Comparison of ENCODE assay signal across 9 mouse cellular contexts in genomic region chr5:122401303-122401640, GRCm38 (mm10). TPM values are rescaled to one million over a fixed set of nuclear protein-coding genes. Genes with fewer than 3 reads are reported as not detected.
DNase-seq lines count a peak whose midpoint lies in the region; ATAC-seq and TF ChIP-seq lines count a peak whose summit lies in the region.
"Had no signal": no experiment of that assay in that cellular context is flagged by ENCODE, and none has a peak within 500 bp of the region (broad histone marks: within the 10 kb centered on the region; RNA-seq: fewer than 3 reads in every experiment).

No protein-coding gene starts in this region.

- no peak for TF ChIP-seq POLR2A in thymus, adult 2 months (IDR thresholded peaks at IDR 0.05; ENCODE audit: control insufficient read depth, extremely low read depth, insufficient read depth, low read length, poor library complexity)

- H3K4me1 ChIP-seq in hindbrain, embryonic 11.5 days (replicated peaks; ENCODE audit: control insufficient read depth, insufficient read depth, low read length) = no peaks in the 10 kb centered on the region
- H3K4me1 ChIP-seq in hindbrain, embryonic 16.5 days (ENCODE audit: control insufficient read depth, insufficient read depth, low read depth, low read length) = no peaks in the 10 kb centered on the region
- peaks cover 29% of the 10 kb centered on the region for H3K4me1 ChIP-seq in thymus, adult 2 months (replicated peaks; ENCODE audit: control insufficient read depth, insufficient read depth, low read length)
- H3K4me1 ChIP-seq: limb, embryonic 13.5 days had no signal

- intact Hi-C loops in heart, postnatal 10 days (cut with DNase I) = loop anchor here (5.0 to 10.0 kb wide), 2 partner anchors 226 to 324 kb away; no protein-coding TSS in a partner anchor
- intact Hi-C loops in left cerebral cortex, postnatal 25 days (cut with DNase I) = loop anchor here (1.0 to 5.0 kb wide), 2 partner anchors 226 to 326 kb away; no protein-coding TSS in a partner anchor

- no peak overlapping the region for H3K4me2 ChIP-seq in hindbrain, embryonic 11.5 days (replicated peaks; ENCODE audit: low read depth, low read length)
- no peak overlapping the region for H3K4me2 ChIP-seq in hindbrain, embryonic 16.5 days (ENCODE audit: low read length)
- H3K4me2 ChIP-seq: limb, embryonic 13.5 days had no signal

- no peak overlapping the region for H3K9ac ChIP-seq in hindbrain, embryonic 11.5 days (ENCODE audit: low read depth, low read length)
- no peak overlapping the region for H3K9ac ChIP-seq in hindbrain, embryonic 16.5 days (ENCODE audit: low read depth, low read length)
- H3K9ac ChIP-seq: limb, embryonic 13.5 days had no signal

- H3K4me3 ChIP-seq in hindbrain, embryonic 11.5 days (ENCODE audit: low read depth, low read length) = no peak overlapping the region
- H3K4me3 ChIP-seq in hindbrain, embryonic 16.5 days (ENCODE audit: low read length) = no peak overlapping the region
- H3K4me3 ChIP-seq in thymus, adult 2 months (ENCODE audit: control insufficient read depth, insufficient read depth, low read length) = no peak overlapping the region
- H3K4me3 ChIP-seq: limb, embryonic 13.5 days had no signal

- 24% methylated on average over 8 of the region's 8 CpGs for WGBS in hindbrain, embryonic 11.5 days
- 16% methylated on average over 8 of the region's 8 CpGs for WGBS in hindbrain, embryonic 16.5 days
- WGBS in thymus, adult 2 months = 6% methylated on average over 8 of the region's 8 CpGs

- DNase-seq in hindbrain, embryonic 11.5 days (ENCODE audit: low spot score) = peak; percentile 77
- DNase-seq in adrenal gland, adult 18-20 months (ENCODE audit: low spot score in 2 of 2) = peak; percentile 81 to 85
- peak; percentile 65 for DNase-seq in embryo, embryonic 10 days (ENCODE audit: low spot score)
- peak; percentile 83 to 86 for DNase-seq in heart, postnatal 10 days
- peak; percentile 75 to 77 for DNase-seq in left cerebral cortex, postnatal 25 days (ENCODE audit: low spot score in 2 of 2)
- DNase-seq in naive thymus-derived CD4-positive, alpha-beta T cell, adult 2 months (ENCODE audit: low read depth) = peak; percentile 81
- DNase-seq in thymus, adult 2 months = peak; percentile 75

- H3K9me3 ChIP-seq in hindbrain, embryonic 11.5 days (ENCODE audit: control insufficient read depth, low read length) = no peaks in the 10 kb centered on the region
- no peaks in the 10 kb centered on the region for H3K9me3 ChIP-seq in hindbrain, embryonic 16.5 days (ENCODE audit: control insufficient read depth, low read length)
- H3K9me3 ChIP-seq: limb, embryonic 13.5 days had no signal

- H3K36me3 ChIP-seq in hindbrain, embryonic 11.5 days (ENCODE audit: control insufficient read depth, insufficient read depth, low read length) = peaks cover 8% of the 10 kb centered on the region
- peaks cover 45% of the 10 kb centered on the region for H3K36me3 ChIP-seq in hindbrain, embryonic 16.5 days (ENCODE audit: control insufficient read depth, insufficient read depth, low read length)
- peaks cover 62% of the 10 kb centered on the region for H3K36me3 ChIP-seq in thymus, adult 2 months (ENCODE audit: control insufficient read depth, insufficient read depth, low read length)

- ATAC-seq in hindbrain, embryonic 11.5 days (ENCODE audit: low FRiP score) = no peak
- ATAC-seq in hindbrain, embryonic 16.5 days = no peak

- no peaks in the 10 kb centered on the region for H3K27me3 ChIP-seq in hindbrain, embryonic 11.5 days (ENCODE audit: control insufficient read depth, insufficient read depth, low read length)
- no peaks in the 10 kb centered on the region for H3K27me3 ChIP-seq in hindbrain, embryonic 16.5 days (replicated peaks; ENCODE audit: control insufficient read depth, insufficient read depth, low read length)
- H3K27me3 ChIP-seq in thymus, adult 2 months (ENCODE audit: control insufficient read depth, insufficient read depth, low read length) = no peaks in the 10 kb centered on the region
- H3K27me3 ChIP-seq: limb, embryonic 13.5 days had no signal

- TF ChIP-seq CTCF in thymus, adult 2 months (IDR thresholded peaks at IDR 0.05; ENCODE audit: borderline replicate concordance, control insufficient read depth, extremely low read depth, insufficient read depth, low read length, poor library complexity) = peak; percentile 97

- H3K27ac ChIP-seq in hindbrain, embryonic 11.5 days (ENCODE audit: low read depth, low read length) = no peak overlapping the region
- no peak overlapping the region for H3K27ac ChIP-seq in hindbrain, embryonic 16.5 days (ENCODE audit: low read depth, low read length)
- no peak overlapping the region; the same call in 1 of the 2 replicates for H3K27ac ChIP-seq in thymus, adult 2 months (ENCODE audit: control insufficient read depth, insufficient read depth, low read length)
- H3K27ac ChIP-seq: limb, embryonic 13.5 days had no signal

RNA-seq across cellular contexts. Expression of gene Arpc3, which starts 9.6 kb away (rescaled TPM):
- 53.8 and 68.9 TPM in 2 replicates for polyA plus RNA-seq in hindbrain, embryonic 11.5 days (2014; fragmentation: Nextera tagmentation; extraction: Ambion mirVana)
- polyA plus RNA-seq in hindbrain, embryonic 16.5 days (2015; fragmentation: Nextera tagmentation; extraction: Ambion mirVana) = 139 and 158 TPM in 2 replicates
- total RNA-seq in adrenal gland, adult 18-20 months (2021) = 100 to 1,000 TPM; 238 to 281 TPM
- 100 to 1,000 TPM; 140 to 150 TPM for total RNA-seq in heart, postnatal 10 days (2021)
- total RNA-seq in left cerebral cortex, postnatal 25 days (2021) = 100 to 1,000 TPM; 225 to 243 TPM
- polyA plus RNA-seq in thymus, adult 2 months (2012; rRNA removed) = 220 and 224 TPM in 2 replicates

RNA-seq across cellular contexts. Expression of gene Anapc7, which starts 20.2 kb away (rescaled TPM):
- 27.1 and 33.7 TPM in 2 replicates for polyA plus RNA-seq in hindbrain, embryonic 11.5 days (2014; fragmentation: Nextera tagmentation; extraction: Ambion mirVana)
- polyA plus RNA-seq in hindbrain, embryonic 16.5 days (2015; fragmentation: Nextera tagmentation; extraction: Ambion mirVana) = 47.3 and 51.2 TPM in 2 replicates
- 10 to 100 TPM; 42.2 to 51.8 TPM for total RNA-seq in adrenal gland, adult 18-20 months (2021)
- 10 to 100 TPM; 44.4 to 44.5 TPM for total RNA-seq in heart, postnatal 10 days (2021)
- total RNA-seq in left cerebral cortex, postnatal 25 days (2021) = 10 to 100 TPM; 27.8 to 28.1 TPM
- polyA plus RNA-seq in thymus, adult 2 months (2012; rRNA removed) = 39.9 and 48.2 TPM in 2 replicates

RNA-seq across cellular contexts. Expression of gene Fam216a, which starts 29.1 kb away (rescaled TPM):
- 119 and 123 TPM in 2 replicates for polyA plus RNA-seq in hindbrain, embryonic 11.5 days (2014; fragmentation: Nextera tagmentation; extraction: Ambion mirVana)
- 132 and 140 TPM in 2 replicates for polyA plus RNA-seq in hindbrain, embryonic 16.5 days (2015; fragmentation: Nextera tagmentation; extraction: Ambion mirVana)
- total RNA-seq in adrenal gland, adult 18-20 months (2021) = 10 to 100 TPM; 22.5 to 31.1 TPM
- total RNA-seq in heart, postnatal 10 days (2021) = 10 to 100 TPM; 17.1 to 22.7 TPM
- total RNA-seq in left cerebral cortex, postnatal 25 days (2021) = 10 to 100 TPM; 68.4 to 73.7 TPM
- 52.6 and 54.4 TPM in 2 replicates for polyA plus RNA-seq in thymus, adult 2 months (2012; rRNA removed)

RNA-seq across cellular contexts. Expression of gene Gpn3, which starts 29.6 kb away (rescaled TPM):
- 63.5 and 68.1 TPM in 2 replicates for polyA plus RNA-seq in hindbrain, embryonic 11.5 days (2014; fragmentation: Nextera tagmentation; extraction: Ambion mirVana)
- polyA plus RNA-seq in hindbrain, embryonic 16.5 days (2015; fragmentation: Nextera tagmentation; extraction: Ambion mirVana) = 35.3 and 40.9 TPM in 2 replicates
- total RNA-seq in adrenal gland, adult 18-20 months (2021) = 10 to 100 TPM; 29.7 to 34.9 TPM
- total RNA-seq in heart, postnatal 10 days (2021) = 10 to 100 TPM; 24.3 to 25.5 TPM
- total RNA-seq in left cerebral cortex, postnatal 25 days (2021) = 10 to 100 TPM; 24.9 to 25.8 TPM
- polyA plus RNA-seq in thymus, adult 2 months (2012; rRNA removed) = 103 TPM in 2 replicates

RNA-seq across cellular contexts. Expression of gene Vps29, which starts 47.1 kb away (rescaled TPM):
- 220 and 231 TPM in 2 replicates for polyA plus RNA-seq in hindbrain, embryonic 11.5 days (2014; fragmentation: Nextera tagmentation; extraction: Ambion mirVana)
- 314 and 353 TPM in 2 replicates for polyA plus RNA-seq in hindbrain, embryonic 16.5 days (2015; fragmentation: Nextera tagmentation; extraction: Ambion mirVana)
- total RNA-seq in adrenal gland, adult 18-20 months (2021) = 100 to 1,000 TPM; 150 to 156 TPM
- 100 to 1,000 TPM; 109 to 122 TPM for total RNA-seq in heart, postnatal 10 days (2021)
- total RNA-seq in left cerebral cortex, postnatal 25 days (2021) = 100 to 1,000 TPM; 189 to 208 TPM
- 38.7 and 54.5 TPM in 2 replicates for polyA plus RNA-seq in thymus, adult 2 months (2012; rRNA removed)
